Mouse (Mus musculus) forebrain, postnatal 0 days (tissue): Measurements from ENCODE around the gene Aldh3a1. TPM values are rescaled to one million over a fixed set of nuclear protein-coding genes. Genes with fewer than 3 reads are reported as not detected.
"Not testable (repeated sequence)": the region's sequence is repeated elsewhere in the genome, so short reads cannot be mapped to it uniquely, and the experiment has no call there.

Experiments used
- ATAC-seq: fragments of 200-750 bp; cut with Nextera tagmentation; 2 replicates; pipeline ENCODE4 v1.8.0; 2017; ENCODE audit warnings: mild to moderate bottlenecking, moderate library complexity
- DNase-seq: peaks from one replicate; pipeline ENCODE4 v3.0.0-alpha.2; 2015
- H3K27ac ChIP-seq: fragments of 300-500 bp; sonication (generic); 2 replicates; pipeline ENCODE4 v1.5.1; 2014; ENCODE audit warnings: low read depth, mild to moderate bottlenecking, antibody characterized with exemption, low read length, moderate library complexity, mixed read lengths
- H3K27me3 ChIP-seq: fragments of 300-500 bp; sonication (generic); 2 replicates; pipeline ENCODE4 v1.6.1; 2014; ENCODE audit warnings: mild to moderate bottlenecking, low read length, mixed read lengths; ENCODE audit not compliant: insufficient read depth
- H3K36me3 ChIP-seq: fragments of 300-500 bp; sonication (generic); 2 replicates; pipeline ENCODE4 v1.6.1; 2014; ENCODE audit warnings: mild to moderate bottlenecking, moderate library complexity; ENCODE audit not compliant: insufficient read depth
- H3K4me1 ChIP-seq: fragments of 300-500 bp; sonication (generic); 2 replicates; pipeline ENCODE4 v1.6.1; 2014; ENCODE audit warnings: antibody characterized with exemption; ENCODE audit not compliant: insufficient read depth
- H3K4me2 ChIP-seq: fragments of 300-500 bp; sonication (generic); 2 replicates; pipeline ENCODE4 v1.6.1; 2014; ENCODE audit warnings: low read depth, mild to moderate bottlenecking, moderate library complexity
- H3K4me3 ChIP-seq: fragments of 300-500 bp; sonication (generic); 2 replicates; pipeline ENCODE4 v1.5.1; 2014; ENCODE audit warnings: low read depth, low read length, mixed read lengths
- H3K9ac ChIP-seq: fragments of 300-500 bp; sonication (generic); 2 replicates; pipeline ENCODE4 v1.6.1; 2014; ENCODE audit warnings: mild to moderate bottlenecking
- H3K9me3 ChIP-seq: fragments of 300-500 bp; sonication (generic); 2 replicates; pipeline ENCODE4 v1.6.1; 2016; ENCODE audit warnings: low read length
- CTCF ChIP-seq: sonication (generic); IDR thresholded peaks from 2 replicates; pipeline ENCODE4 v1.5.1; 2016; ENCODE audit warnings: antibody characterized with exemption, control low read depth, low read depth
- WGBS: fragments of 180-500 bp; shearing (Covaris S2); extraction: QIAGEN DNeasy Blood & Tissue Kit; methylation state at CpG from one replicate; pipeline ENCODE4 v1.1.7; 2014; 5-methylcytosine and 5-hydroxymethylcytosine counted together
- polyA plus RNA-seq: library from polyadenylated mRNA; unstranded; fragments of >200 nt; fragmentation: Nextera tagmentation; extraction: Ambion mirVana; gene quantifications from 2 replicates; pipeline ENCODE4 v1.2.1, GENCODE M21; 2015
- total RNA-seq: library from RNA; depleted of rRNA; stranded (reverse); fragments of >200 nt; gene quantifications from 2 replicates; pipeline ENCODE4 v1.2.3, GENCODE M21; 2014

The Aldh3a1 gene
- total and polyA plus RNA-seq, 2 experiments from 2014 or later = 1.2 TPM; not detected in 1

- no peak overlapping the region for H3K4me3 ChIP-seq
- H3K27me3 ChIP-seq = no peaks in the 10 kb centered on the region
- H3K36me3 ChIP-seq = no peaks in the 10 kb centered on the region
- H3K9me3 ChIP-seq = no peaks in the 10 kb centered on the region
- TF ChIP-seq CTCF = no peak
- peaks cover 5% of the 10 kb centered on the region; the same call in 1 of the 2 replicates for H3K4me1 ChIP-seq
- H3K27ac ChIP-seq = peak overlapping the region; percentile 64
- ATAC-seq (peak; percentile 44; the same call in 1 of the 2 replicates), DNase-seq (peak; percentile 81)
- WGBS = 55% methylated on average over 3 of the region's 3 CpGs
- no peak overlapping the region for H3K9ac ChIP-seq
- H3K4me2 ChIP-seq = no peak overlapping the region
Measured at GRCm38 (mm10) chr11:61180361-61180760, 27.0 kb upstream of the Aldh3a1 start.

GRCm38 (mm10) chr11:61181624-61182023 lies 25.7 kb upstream of the Aldh3a1 start:
- Histone ChIP-seq H3K27ac (no peak overlapping the region), H3K4me2 (no peak overlapping the region), H3K36me3 (no peaks in the 10 kb centered on the region), H3K4me1 (no peaks in the 10 kb centered on the region), H3K27me3 (no peaks in the 10 kb centered on the region), H3K9me3 (no peaks in the 10 kb centered on the region), H3K4me3 (no peak overlapping the region), H3K9ac (no peak overlapping the region)
- ATAC-seq = no peak
- TF ChIP-seq CTCF = no peak
- no peak for DNase-seq

DNA sequence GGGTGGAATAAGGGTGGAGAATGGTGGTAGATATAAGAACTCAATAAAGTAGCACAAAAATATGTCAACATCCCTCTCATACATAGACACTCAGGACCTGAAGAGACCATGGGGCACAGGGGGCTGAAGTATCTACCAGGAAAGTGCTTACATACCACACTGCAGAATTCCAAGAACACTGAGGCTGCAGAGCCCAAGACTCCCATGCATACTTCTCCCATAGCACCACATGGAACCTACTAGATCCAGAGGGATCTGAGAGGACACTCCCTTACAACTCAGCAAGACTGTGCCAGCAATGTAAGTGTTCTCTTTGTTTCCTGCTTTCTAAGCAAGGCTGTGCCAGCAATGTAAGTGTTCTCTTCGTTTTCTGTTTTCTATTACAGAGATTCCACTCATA lies 23.5 kb upstream of the Aldh3a1 start:
- H3K4me3 ChIP-seq = no peak overlapping the region
- DNase-seq (no peak), ATAC-seq (no peak)
- no peak for TF ChIP-seq CTCF
- no peak overlapping the region for H3K4me2 ChIP-seq
- H3K27ac ChIP-seq = no peak overlapping the region
- 50% methylated on average over 1 of the region's 1 CpGs for WGBS
- no peak overlapping the region for H3K9ac ChIP-seq
- H3K4me1 ChIP-seq = no peaks in the 10 kb centered on the region
- no peaks in the 10 kb centered on the region for H3K9me3 ChIP-seq
- H3K27me3 ChIP-seq = no peaks in the 10 kb centered on the region
- H3K36me3 ChIP-seq = no peaks in the 10 kb centered on the region

DNA sequence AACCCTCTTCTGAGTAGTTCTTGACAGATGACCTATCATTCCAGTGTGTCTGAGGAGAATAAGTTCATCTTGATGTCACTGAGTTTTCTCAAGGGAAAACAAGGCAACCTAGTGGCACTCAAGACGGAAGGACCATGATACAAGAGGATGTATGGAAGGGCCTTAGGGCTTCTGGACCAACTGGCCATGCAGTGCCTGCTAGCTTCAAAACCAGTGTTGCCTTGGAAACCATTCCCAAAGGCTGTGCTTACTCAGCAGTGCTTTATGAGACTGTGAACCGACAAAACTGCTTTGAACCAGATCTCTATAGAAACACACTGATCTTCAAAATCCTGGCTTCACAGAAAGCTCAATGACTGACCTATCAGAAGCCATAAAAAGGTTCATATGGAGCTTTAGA lies 16.6 kb upstream of the Aldh3a1 start:
- H3K36me3 ChIP-seq = no peaks in the 10 kb centered on the region
- peak; percentile 59 for DNase-seq
- H3K27ac ChIP-seq = no peak overlapping the region
- H3K27me3 ChIP-seq = no peaks in the 10 kb centered on the region
- no peak overlapping the region for H3K4me2 ChIP-seq
- H3K4me1 ChIP-seq = no peaks in the 10 kb centered on the region
- H3K4me3 ChIP-seq = no peak overlapping the region
- ATAC-seq = peak; percentile 72
- H3K9me3 ChIP-seq = no peaks in the 10 kb centered on the region
- no peak overlapping the region for H3K9ac ChIP-seq
- WGBS = 42% methylated on average over 2 of the region's 2 CpGs
- no peak for TF ChIP-seq CTCF

DNA sequence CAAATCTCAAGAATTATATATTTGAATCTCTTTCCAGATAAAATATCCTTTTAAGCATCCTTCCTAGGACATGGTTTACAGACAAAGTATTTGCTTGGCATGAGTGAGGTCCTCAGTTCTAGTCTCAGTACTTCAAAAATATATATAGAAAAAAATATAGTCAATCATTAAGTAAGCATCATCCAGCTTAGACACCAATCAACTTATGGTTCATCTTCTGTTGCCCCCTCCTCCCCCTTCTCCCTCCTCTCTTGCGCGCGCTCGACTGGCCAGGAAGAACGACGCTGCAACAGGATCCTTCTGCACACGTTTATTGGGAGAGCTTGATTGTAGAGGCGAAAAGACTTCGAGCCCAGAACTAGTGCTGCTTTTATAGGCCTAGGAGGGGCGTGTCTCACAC lies 15.2 kb upstream of the Aldh3a1 start:
- H3K27ac ChIP-seq, ATAC-seq, H3K9ac ChIP-seq, DNase-seq, H3K9me3 ChIP-seq, H3K4me2 ChIP-seq, H3K4me3 ChIP-seq, H3K27me3 ChIP-seq, H3K36me3 ChIP-seq, H3K4me1 ChIP-seq: not testable (repeated sequence)
- 87% methylated on average over 7 of the region's 10 CpGs for WGBS

DNA sequence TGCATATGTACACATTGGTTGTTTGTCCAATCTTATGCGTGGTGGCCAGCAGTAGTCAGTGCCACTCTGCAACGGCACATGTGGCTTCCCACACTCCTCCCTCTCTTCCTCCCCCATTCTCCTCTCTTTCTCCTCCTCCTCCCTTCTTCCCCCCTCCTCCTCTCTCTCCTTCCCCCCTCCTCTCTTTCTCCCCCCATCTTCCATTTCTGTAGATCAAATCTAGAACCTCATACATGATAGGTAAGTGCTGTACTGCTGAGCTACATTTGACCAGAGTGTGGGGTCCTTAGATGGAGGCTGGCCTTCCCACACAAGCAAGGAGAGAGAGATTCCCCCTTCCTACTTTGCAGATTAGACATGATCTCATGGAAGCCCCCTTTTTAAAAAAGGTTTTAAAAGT lies 14.6 kb upstream of the Aldh3a1 start:
- H3K27ac ChIP-seq = no peak overlapping the region
- no peak overlapping the region for H3K9ac ChIP-seq
- 87% methylated on average over 2 of the region's 2 CpGs for WGBS
- no peaks in the 10 kb centered on the region for H3K4me1 ChIP-seq
- TF ChIP-seq CTCF = no peak
- no peak for ATAC-seq
- H3K36me3 ChIP-seq = no peaks in the 10 kb centered on the region
- no peak for DNase-seq
- no peak overlapping the region for H3K4me3 ChIP-seq
- no peak overlapping the region for H3K4me2 ChIP-seq
- no peaks in the 10 kb centered on the region for H3K9me3 ChIP-seq
- H3K27me3 ChIP-seq = no peaks in the 10 kb centered on the region

- TF ChIP-seq CTCF = peak; percentile 97
- H3K9me3 ChIP-seq = no peaks in the 10 kb centered on the region
- no peaks in the 10 kb centered on the region for H3K36me3 ChIP-seq
- H3K4me1 ChIP-seq = no peaks in the 10 kb centered on the region
- H3K27ac ChIP-seq = no peak overlapping the region
- no peak overlapping the region for H3K9ac ChIP-seq
- H3K4me3 ChIP-seq = no peak overlapping the region
- ATAC-seq (peak; percentile 86), DNase-seq (peak; percentile 89)
- no peaks in the 10 kb centered on the region for H3K27me3 ChIP-seq
- 10% methylated on average over 9 of the region's 9 CpGs for WGBS
- H3K4me2 ChIP-seq = no peak overlapping the region
Measured at GRCm38 (mm10) chr11:61193392-61193791, 13.9 kb upstream of the Aldh3a1 start.
